Mouse (Mus musculus): ENCODE data around the gene Gadd45gip1. TPM values are rescaled to one million over a fixed set of nuclear protein-coding genes. Genes with fewer than 3 reads are reported as not detected.

Gene Gadd45gip1
- total RNA-seq, 2 experiments from 2014 or later: 20.5 to 22.6 TPM

DNA sequence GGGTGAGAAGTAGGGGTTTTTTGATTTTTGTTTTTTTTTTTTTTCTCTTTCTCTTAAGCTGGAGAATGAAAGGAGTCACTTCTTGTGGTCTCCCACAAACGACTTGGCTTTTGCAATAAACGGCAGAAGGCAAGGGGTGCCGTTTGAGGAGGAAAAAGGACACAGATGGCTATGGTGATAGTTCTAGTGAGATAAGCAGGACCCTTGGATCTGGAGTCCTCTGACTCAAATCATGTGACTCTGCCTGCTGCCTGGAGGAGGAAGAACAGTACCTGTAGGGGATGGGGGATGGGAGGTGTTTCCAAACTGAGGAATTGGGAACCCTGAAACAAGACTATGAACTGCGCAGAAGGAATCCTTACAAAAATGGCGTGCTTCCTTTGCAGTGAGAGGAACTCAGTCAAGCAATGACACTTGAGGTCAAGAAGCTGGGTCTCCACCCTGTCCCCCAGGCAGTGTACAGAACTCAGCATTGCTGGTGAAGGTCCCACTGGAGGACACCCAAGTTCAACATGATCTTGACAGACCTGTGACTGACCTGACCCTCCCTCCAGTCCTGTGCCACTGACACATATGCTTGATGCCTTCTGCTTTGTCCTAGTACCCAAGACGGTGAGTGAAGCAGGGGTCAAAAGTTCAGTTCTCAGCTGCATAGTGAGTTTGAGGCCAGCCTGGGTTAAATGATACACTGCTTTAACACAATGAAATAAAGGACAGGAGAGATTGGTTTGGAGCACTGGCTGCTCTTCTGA lies 16.5 kb downstream of the Gadd45gip1 start:
- DNase-seq: no peak

DNA sequence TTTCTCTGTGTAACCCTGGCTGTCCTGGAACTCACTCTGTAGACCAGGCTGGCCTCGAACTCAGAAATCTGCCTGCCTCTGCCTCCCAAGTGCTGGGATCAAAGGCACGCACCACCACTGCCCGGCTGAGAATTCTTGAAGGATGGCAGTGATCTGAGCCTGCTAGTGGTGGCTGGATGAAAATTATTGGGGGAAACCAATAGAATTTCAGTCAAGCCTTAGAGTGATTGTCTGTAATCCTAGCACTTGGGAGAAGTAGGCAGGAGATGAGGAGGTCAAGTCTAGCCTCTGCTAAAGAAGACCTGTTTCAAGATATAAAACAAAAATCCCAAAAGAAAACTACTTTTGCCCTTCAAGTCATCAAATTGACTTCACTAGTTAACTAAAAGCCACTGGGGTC lies 25.1 kb downstream of the Gadd45gip1 start:
- DNase-seq: no peak

DNA sequence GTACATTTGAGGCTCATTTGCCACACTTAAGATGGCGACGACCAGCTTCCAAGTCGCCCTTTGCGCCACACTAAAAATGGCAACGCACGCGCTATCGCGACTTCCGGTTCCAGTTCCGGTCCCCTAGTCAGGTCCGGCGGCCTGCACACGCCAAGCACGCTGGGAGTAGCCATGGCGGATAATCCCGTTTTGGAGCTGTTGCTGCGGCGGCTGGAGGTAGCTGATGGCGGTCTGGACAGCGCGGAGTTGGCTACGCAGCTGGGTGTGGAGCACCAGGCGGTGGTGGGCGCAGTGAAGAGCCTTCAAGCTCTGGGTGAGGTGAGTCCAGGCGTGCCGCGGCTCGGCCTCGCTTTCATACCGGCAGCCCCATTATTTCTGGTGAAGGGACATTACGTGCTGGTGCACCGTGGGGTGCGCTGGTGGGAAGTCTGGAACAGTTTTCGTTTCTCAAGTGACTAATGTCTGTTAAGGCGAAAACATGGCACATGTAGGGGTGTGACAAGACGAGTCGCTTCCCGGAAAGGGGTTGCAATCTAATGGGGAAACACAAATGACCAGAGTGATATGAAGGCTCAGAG lies 25.6 kb downstream of the Gadd45gip1 start, which contains the start of gene Farsa:
Farsa (plus strand) TSS at position 126 of the 578 bp plus-strand sequence.
- DNase-seq: peak; percentile 87

DNA sequence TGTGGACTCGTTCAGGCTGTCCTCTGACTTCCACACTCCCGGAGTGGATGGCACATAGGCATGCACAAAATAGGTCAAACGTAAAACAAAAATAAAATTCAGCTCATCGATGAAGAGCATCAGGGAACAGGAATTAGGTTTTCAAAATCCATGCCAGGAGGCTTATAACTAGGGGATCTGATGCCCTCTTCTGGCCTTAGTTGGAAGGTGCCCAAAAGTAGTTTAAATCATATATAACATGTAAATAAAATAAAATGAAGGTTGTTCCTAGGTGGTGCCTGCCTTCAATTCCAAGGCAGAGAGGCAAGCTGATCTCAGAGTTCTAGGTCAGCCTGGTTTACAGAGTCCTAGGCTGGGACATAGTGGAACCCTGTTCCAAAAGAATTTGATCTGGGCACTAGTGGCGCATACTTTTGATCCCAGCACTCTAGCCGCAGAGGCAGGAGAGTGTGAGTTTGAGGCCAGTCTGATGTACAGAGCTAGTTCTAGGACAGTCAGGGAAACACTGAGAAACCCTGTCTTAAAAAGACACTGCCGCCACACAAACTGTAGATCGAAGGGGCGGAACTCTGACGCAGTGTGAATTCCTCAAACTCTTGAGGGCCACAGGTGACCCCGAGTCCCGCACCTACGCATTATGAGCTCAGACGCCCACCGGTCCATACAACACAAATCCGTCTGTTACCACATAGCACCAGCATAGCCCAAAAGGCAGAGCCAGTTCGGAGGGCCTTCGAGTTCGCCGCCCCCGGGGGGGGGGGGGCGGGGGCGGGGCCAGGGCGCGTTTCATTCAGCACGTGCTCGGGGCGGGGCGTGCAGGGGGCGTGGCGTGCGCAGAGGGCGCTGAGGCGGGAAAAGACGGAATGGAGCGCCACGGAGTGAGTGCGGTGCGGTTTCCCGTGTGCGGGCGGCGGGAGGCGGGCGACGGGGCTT lies 40.3 kb downstream of the Gadd45gip1 start, which contains the start of gene Syce2:
Syce2 (plus strand) TSS at position 736 of the 933 bp plus-strand sequence.
- DNase-seq: peak; percentile 57

DNA sequence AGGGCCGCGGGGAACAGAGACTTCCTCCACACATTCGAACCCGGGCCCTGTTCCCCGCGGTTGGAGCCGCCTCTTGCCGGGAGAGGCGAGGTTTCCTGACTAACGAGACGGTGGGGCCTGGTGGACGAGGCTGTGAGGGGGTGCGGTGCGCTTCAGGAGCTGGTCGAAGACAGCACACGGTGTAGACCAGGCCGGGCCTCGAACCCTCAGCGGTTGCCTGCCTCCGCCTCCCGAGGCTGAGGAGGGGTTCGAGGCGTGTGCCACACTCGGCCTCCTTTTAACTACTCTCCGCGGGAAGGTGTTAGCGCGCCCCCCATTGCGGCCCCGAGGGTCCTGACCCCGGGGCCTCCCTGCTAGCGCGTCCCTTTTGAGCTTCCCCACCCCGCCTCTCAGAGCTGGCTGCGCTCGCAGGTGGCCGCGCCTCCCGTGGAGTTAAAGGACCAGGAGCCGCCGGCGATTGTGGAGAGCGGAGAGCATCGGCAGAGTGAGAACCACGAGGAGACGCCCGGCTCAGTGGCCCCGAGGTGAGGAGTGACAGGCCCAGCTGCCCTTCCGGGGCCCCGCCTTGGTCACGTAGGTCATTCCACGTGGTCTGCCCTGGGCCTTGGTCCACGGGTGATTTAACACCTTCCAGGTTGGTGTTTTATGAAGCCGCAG lies 41.1 kb downstream of the Gadd45gip1 start:
- no peak for DNase-seq

DNA sequence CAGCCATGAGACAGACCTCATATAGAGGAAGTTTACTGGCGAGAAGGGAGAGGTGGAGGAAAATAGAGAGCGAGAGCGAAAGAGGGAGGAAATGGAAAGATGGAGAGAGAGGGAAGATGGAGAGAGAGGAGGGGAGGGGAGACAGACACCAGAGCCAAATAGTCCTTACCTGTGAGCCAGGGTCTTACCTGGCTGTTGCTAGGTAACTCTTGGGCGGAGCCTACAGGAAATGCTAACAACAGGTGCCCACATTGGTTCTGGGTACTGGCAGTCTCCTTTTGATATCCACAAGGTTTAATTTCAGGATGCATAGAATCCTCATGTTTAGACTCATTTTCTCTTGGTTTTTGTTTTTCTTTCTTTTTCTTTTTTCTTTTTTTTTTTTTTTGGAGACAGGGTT lies 41.7 kb downstream of the Gadd45gip1 start:
- DNase-seq: no peak

DNA sequence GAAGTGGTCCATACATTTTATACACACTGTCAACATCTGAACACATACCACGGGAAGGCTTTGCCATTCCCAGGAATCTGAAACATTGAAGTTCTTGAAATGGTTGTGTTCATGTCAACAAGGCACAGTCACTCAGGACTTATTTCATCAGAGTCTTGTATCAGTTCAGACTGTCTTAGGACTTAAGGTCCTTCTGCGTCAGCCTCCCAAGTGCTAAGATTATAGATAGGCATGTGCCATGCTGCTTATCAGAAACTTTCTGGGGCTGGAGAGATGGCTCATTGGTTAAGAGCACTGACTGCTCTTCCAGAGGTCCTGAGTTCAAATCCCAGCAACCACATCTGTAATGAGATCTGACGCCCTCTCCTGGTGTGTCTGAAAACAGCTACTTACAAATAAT lies 43.0 kb downstream of the Gadd45gip1 start:
- DNase-seq: no peak

DNA sequence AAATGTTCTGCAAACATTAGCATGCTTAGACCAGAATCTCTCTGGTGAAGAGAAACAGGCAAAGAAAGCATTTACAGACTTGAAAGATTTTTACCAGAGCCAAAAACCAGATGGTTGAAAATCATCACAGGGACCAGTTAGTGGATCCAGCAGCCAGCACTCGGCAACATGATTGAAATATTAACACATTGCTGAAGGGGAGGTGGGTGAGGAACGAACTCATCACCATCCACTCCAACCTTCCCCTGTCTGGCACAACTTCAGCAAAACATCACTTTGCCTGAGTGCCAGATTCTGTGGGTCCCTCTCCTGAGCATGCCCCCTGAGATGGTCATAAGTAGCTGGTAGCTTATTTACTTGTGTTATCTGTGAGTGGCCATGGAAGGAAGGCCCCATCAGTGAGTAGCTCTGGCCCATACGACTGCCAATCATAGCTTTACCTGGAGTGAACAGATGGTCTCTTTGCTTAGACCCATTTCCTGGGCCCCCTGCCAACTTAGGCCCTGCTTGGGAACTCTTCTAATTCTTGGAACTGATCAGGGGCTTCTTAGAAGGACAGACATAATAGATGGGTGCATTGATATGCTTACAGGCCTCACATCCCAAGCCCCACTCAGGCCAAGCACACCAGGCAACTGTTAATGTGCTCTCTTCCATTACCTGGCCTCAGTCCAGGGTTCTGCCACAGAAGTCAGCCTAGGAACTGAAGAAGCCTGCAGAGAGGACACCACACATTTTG lies 46.1 kb downstream of the Gadd45gip1 start:
- DNase-seq: no peak

DNA sequence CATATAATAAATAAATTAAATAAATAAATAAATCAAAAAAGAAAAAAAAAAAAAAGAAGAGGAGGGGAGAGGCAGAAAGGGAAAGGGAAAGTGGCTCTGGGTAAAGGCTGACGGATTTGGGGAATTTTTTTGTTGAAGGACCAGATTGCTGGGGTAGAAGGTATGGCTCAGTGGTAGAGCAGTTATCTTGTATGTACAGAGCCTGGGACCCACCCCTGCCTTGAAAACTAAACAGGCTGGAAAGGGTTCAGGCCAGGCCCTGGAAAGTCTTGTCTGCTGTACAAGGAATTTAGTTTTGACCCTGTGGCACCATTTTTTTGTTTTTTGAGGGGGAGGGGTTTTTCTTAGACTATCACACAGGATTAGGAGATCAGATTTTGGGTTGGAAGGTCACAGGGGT lies 47.6 kb downstream of the Gadd45gip1 start:
- no peak for DNase-seq

DNA sequence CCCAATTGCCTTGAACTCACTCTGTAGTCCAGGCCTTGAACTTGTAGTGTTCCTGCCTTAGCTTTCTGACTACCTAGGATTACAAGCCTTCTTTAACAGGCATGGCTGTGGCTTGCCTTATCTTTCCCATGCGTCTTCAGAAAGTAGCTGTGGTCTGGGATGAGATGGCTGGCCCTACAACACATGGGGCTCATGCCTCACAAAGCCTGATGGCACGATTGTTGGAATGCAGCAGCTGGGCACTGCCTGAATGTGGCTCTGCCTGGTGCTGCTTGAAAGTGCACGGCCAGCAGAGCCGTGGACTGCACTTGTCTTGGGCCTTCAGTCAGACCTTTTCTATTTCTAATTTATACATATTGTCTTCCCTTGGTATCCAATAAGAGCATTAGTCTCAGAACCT lies 53.4 kb downstream of the Gadd45gip1 start:
- DNase-seq: no peak

Small RNAs within 50 kb of the gene (microRNA-seq; reads per million reads assigned to microRNA genes)
- gene Mir7069 (ENCODE audit: borderline replicate concordance in 2 of 2): 0.74 to 1.6 reads per million in 2 experiments

Other genes with a start within 250 kb of the Gadd45gip1 start
- gene Ier2, start 168.7 kb upstream of the Gadd45gip1 start, total RNA-seq (2021): 1 to 10 TPM; 5.9 to 7.1 TPM
- 10 to 100 TPM; 36.7 to 40.2 TPM for gene Trmt1, start 145.2 kb upstream of the Gadd45gip1 start, total RNA-seq (2021)
- 10 to 100 TPM; 20.0 to 22.2 TPM for gene Nacc1, start 143.7 kb upstream of the Gadd45gip1 start, total RNA-seq (2021)
- 1 to 10 TPM; 1.3 to 2.0 TPM for gene Lyl1, start 130.1 kb upstream of the Gadd45gip1 start, total RNA-seq (2021)
- gene G430095P16Rik, start 108.5 kb upstream of the Gadd45gip1 start, total RNA-seq (2021): under 1 TPM; 0.54 to 0.67 TPM
- gene Nfix, start 31.2 kb upstream of the Gadd45gip1 start, total RNA-seq (2021): 100 to 1,000 TPM; 447 to 529 TPM
- gene Dand5, start 8.7 kb upstream of the Gadd45gip1 start, total RNA-seq (2021): 1 to 10 TPM; 9.5 to 9.6 TPM
- 100 to 1,000 TPM; 134 TPM for gene Rad23a, start 9.1 kb downstream of the Gadd45gip1 start, total RNA-seq (2021)
- 100 to 1,000 TPM; 178 to 214 TPM for gene Calr, start 15.4 kb downstream of the Gadd45gip1 start, total RNA-seq (2021)
- 10 to 100 TPM; 21.2 to 24.2 TPM for gene Farsa, start 25.5 kb downstream of the Gadd45gip1 start, total RNA-seq (2021)
- gene Syce2, start 40.6 kb downstream of the Gadd45gip1 start, total RNA-seq (2021): 1 to 10 TPM in 1 of 2 experiments, under 1 TPM in 1; 0.95 to 1.2 TPM
- 10 to 100 TPM; 34.7 to 34.8 TPM for gene Gcdh, start 62.4 kb downstream of the Gadd45gip1 start, total RNA-seq (2021)
- gene Klf1, start 70.4 kb downstream of the Gadd45gip1 start, total RNA-seq (2021): not detected
- 1 to 10 TPM; 4.5 to 5.7 TPM for gene Dnase2a, start 77.0 kb downstream of the Gadd45gip1 start, total RNA-seq (2021)
- not detected for gene Mast1, start 105.8 kb downstream of the Gadd45gip1 start, total RNA-seq (2021)
- not detected for gene Rtbdn, start 115.5 kb downstream of the Gadd45gip1 start, total RNA-seq (2021)
- gene Gm49661, start 137.9 kb downstream of the Gadd45gip1 start, total RNA-seq (2021): not detected
- gene Prdx2, start 138.1 kb downstream of the Gadd45gip1 start, total RNA-seq (2021): 100 to 1,000 TPM; 192 to 200 TPM
- 10 to 100 TPM; 22.2 to 24.7 TPM for gene Rnaseh2a, start 138.2 kb downstream of the Gadd45gip1 start, total RNA-seq (2021)
- gene Junb, start 147.2 kb downstream of the Gadd45gip1 start, total RNA-seq (2021): 1 to 10 TPM; 5.1 to 6.9 TPM
- 1 to 10 TPM; 1.1 to 1.3 TPM for gene Hook2, start 159.1 kb downstream of the Gadd45gip1 start, total RNA-seq (2021)
- not detected for gene Best2, start 183.0 kb downstream of the Gadd45gip1 start, total RNA-seq (2021)
- gene Asna1, start 193.8 kb downstream of the Gadd45gip1 start, total RNA-seq (2021): 10 to 100 TPM; 45.6 to 48.2 TPM
- gene Trir, start 195.3 kb downstream of the Gadd45gip1 start, total RNA-seq (2021): 10 to 100 TPM; 66.5 to 69.4 TPM
- 10 to 100 TPM; 23.5 to 27.9 TPM for gene Tnpo2, start 205.4 kb downstream of the Gadd45gip1 start, total RNA-seq (2021)
- 1 to 10 TPM; 1.8 to 2.2 TPM for gene Fbxw9, start 228.5 kb downstream of the Gadd45gip1 start, total RNA-seq (2021)
- not detected for gene Gm5741, start 236.5 kb downstream of the Gadd45gip1 start, total RNA-seq (2021)
- gene Dhps, start 240.2 kb downstream of the Gadd45gip1 start, total RNA-seq (2021): 10 to 100 TPM; 18.6 to 20.3 TPM
- gene Wdr83os, start 249.2 kb downstream of the Gadd45gip1 start, total RNA-seq (2021): 10 to 100 TPM; 39.8 to 43.1 TPM
- gene Wdr83, start 249.8 kb downstream of the Gadd45gip1 start, total RNA-seq (2021): 10 to 100 TPM; 14.9 to 21.8 TPM

Data from gastrocnemius, postnatal 25 days (tissue).